Mouse (Mus musculus) erythroblast, adult 5-6 weeks (primary cell): ENCODE measurements around the gene Pzp. TPM values are rescaled to one million over a fixed set of nuclear protein-coding genes. Genes with fewer than 3 reads are reported as not detected.

Experiments used
- ATAC-seq: replicated peaks from 2 replicates; pipeline ENCODE4 v1.8.0; 2016; ENCODE audit warnings: moderate number of reproducible peaks, mild to moderate bottlenecking, moderate TSS enrichment, inconsistent platforms; ENCODE audit not compliant: poor library complexity, low FRiP score, severe bottlenecking
- total RNA-seq, 2 experiments: library from RNA; stranded (forward) in 1 of 2; stranded (reverse) in 1 of 2; fragments of 150-400 nt in 1 of 2; fragments of 200-764, 138-1000 nt in 1 of 2; gene quantifications; 2 replicates each; pipeline versions ENCODE4 v1.2.3 to v1.2.4; 2015 to 2017; ENCODE audit warnings: low replicate concordance in 2 of 2

Gene Pzp
- total RNA-seq, 2 experiments from 2014 or later, result not detected

GRCm38 (mm10) chr6:128437731-128438316, 88.7 kb downstream of the Pzp start:
- ATAC-seq, result peak; percentile 24; the same call in 1 of the 2 replicates

DNA sequence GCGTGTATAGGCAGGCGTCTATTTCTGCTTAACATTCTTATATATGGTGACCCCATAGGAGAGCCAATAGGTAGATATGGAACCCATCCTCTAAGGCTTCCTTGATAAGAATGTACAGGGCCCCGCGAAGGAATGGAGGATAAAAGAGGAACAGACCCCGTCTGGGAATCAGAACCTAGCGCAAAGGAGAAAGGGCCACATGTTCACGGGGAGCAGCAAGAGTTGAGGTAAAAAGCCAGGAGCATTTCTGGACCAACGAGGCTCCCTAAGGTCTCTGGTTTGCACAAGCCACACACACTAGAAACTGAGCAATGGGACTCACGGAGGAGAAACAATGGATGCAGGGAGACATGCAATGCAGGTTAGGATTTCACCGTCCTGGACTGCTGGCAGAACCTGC, 89.2 kb downstream of the Pzp start:
- ATAC-seq, result no peak

- ATAC-seq, result no peak
Measured at GRCm38 (mm10) chr6:128436356-128437005, 90.0 kb downstream of the Pzp start.

- no peak for ATAC-seq
Measured at GRCm38 (mm10) chr6:128435474-128435873, 91.0 kb downstream of the Pzp start.

Other genes starting within 250 kb of the Pzp start
- not detected in 2 replicates for gene Tead4, start 225.9 kb downstream of the Pzp start, total RNA-seq (2015; ENCODE audit: low replicate concordance)
- gene Tead4, start 225.9 kb downstream of the Pzp start, total RNA-seq (2017; ENCODE audit: low replicate concordance), result not detected in 2 replicates
- gene Tulp3, start 170.9 kb downstream of the Pzp start, total RNA-seq (2015; ENCODE audit: low replicate concordance), result 0.38 and 0.42 TPM in 2 replicates
- gene Tulp3, start 170.9 kb downstream of the Pzp start, total RNA-seq (2017; ENCODE audit: low replicate concordance), result not detected in 2 replicates
- 37.4 and 39.6 TPM in 2 replicates for gene Rhno1, start 163.8 kb downstream of the Pzp start, total RNA-seq (2015; ENCODE audit: low replicate concordance)
- 19.5 and 38.2 TPM in 2 replicates for gene Rhno1, start 163.8 kb downstream of the Pzp start, total RNA-seq (2017; ENCODE audit: low replicate concordance)
- gene Foxm1, start 163.8 kb downstream of the Pzp start, total RNA-seq (2015; ENCODE audit: low replicate concordance), result 17.7 and 25.9 TPM in 2 replicates
- gene Foxm1, start 163.8 kb downstream of the Pzp start, total RNA-seq (2017; ENCODE audit: low replicate concordance), result 14.1 and 29.7 TPM in 2 replicates
- not detected in 2 replicates for gene Tex52, start 151.3 kb downstream of the Pzp start, total RNA-seq (2015; ENCODE audit: low replicate concordance)
- not detected in 2 replicates for gene Tex52, start 151.3 kb downstream of the Pzp start, total RNA-seq (2017; ENCODE audit: low replicate concordance)
- not detected in 2 replicates for gene Gm44596, start 151.2 kb downstream of the Pzp start, total RNA-seq (2015; ENCODE audit: low replicate concordance)
- not detected in 2 replicates for gene Gm44596, start 151.2 kb downstream of the Pzp start, total RNA-seq (2017; ENCODE audit: low replicate concordance)
- gene Nrip2, start 127.4 kb downstream of the Pzp start, total RNA-seq (2015; ENCODE audit: low replicate concordance), result not detected in 2 replicates
- not detected in 2 replicates for gene Nrip2, start 127.4 kb downstream of the Pzp start, total RNA-seq (2017; ENCODE audit: low replicate concordance)
- 12.7 and 53.8 TPM in 2 replicates for gene Itfg2, start 101.8 kb downstream of the Pzp start, total RNA-seq (2015; ENCODE audit: low replicate concordance)
- 5.3 and 13.7 TPM in 2 replicates for gene Itfg2, start 101.8 kb downstream of the Pzp start, total RNA-seq (2017; ENCODE audit: low replicate concordance)
- gene Fkbp4, start 88.0 kb downstream of the Pzp start, total RNA-seq (2015; ENCODE audit: low replicate concordance), result 16.1 and 19.2 TPM in 2 replicates
- gene Fkbp4, start 88.0 kb downstream of the Pzp start, total RNA-seq (2017; ENCODE audit: low replicate concordance), result 34.8 and 68.4 TPM in 2 replicates
- not detected in 2 replicates for gene A2ml1, start 54.9 kb upstream of the Pzp start, total RNA-seq (2015; ENCODE audit: low replicate concordance)
- gene A2ml1, start 54.9 kb upstream of the Pzp start, total RNA-seq (2017; ENCODE audit: low replicate concordance), result 0.28 TPM in 1 of 2 replicates, not detected in the other
- gene Klrb1a, start 96.8 kb upstream of the Pzp start, total RNA-seq (2015; ENCODE audit: low replicate concordance), result not detected in 2 replicates
- gene Klrb1a, start 96.8 kb upstream of the Pzp start, total RNA-seq (2017; ENCODE audit: low replicate concordance), result 2.0 TPM in 1 of 2 replicates, not detected in the other
- gene Clec2h, start 135.7 kb upstream of the Pzp start, total RNA-seq (2015; ENCODE audit: low replicate concordance), result not detected in 2 replicates
- gene Clec2h, start 135.7 kb upstream of the Pzp start, total RNA-seq (2017; ENCODE audit: low replicate concordance), result 0.42 TPM in 1 of 2 replicates, not detected in the other
- gene Klrb1, start 196.3 kb upstream of the Pzp start, total RNA-seq (2015; ENCODE audit: low replicate concordance), result not detected in 2 replicates
- not detected in 2 replicates for gene Klrb1, start 196.3 kb upstream of the Pzp start, total RNA-seq (2017; ENCODE audit: low replicate concordance)